Mouse (Mus musculus) layer of hippocampus, adult 9-10 months (tissue): Measurements from ENCODE around the gene Fyb2.
"Not testable (repeated sequence)": the region's sequence is repeated elsewhere in the genome, so short reads cannot be mapped to it uniquely, and the experiment has no call there.

Experiments
- DNase-seq: peaks from one replicate; pipeline ENCODE4 v3.0.0; 2022; ENCODE audit warnings: low spot score

The Fyb2 gene

DNA sequence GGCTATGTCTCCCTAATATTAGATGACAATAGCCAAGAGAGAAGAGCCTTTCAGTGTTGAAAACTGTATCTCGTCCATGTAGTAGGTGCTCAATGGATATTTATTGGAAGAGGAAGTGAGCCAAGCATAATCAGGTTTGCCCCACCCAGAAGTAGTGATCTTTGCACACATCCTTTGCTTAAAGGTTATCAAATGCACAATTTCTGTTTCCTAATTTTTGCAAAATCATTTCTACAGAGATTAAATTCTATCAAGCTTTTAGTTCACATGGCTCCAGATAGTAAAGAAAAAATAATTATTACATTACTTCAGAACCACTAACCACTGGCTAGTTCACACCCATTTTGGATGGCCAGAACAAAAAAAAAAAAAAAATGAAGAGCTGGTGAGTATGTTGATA, 28.6 kb downstream of the Fyb2 start:
- no peak for DNase-seq

DNA sequence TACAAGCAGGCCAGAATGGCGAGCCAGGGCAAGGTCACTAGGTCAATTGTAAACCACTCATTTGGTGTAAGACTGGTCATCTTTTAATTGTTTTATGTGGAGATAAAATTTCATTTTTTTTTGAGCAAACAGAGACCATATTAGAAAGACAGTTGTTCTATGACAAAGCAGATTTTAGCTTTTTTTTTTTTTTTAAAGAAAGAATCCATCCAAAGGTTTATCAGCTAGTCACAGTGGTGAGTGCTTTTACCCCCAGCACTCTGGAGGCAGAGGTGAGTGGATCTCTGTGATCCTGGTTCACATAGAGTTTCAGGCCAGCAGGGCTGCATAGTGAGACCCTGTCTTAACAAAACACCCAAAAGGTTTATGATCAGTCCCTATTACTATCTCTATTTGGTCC, 31.2 kb downstream of the Fyb2 start:
- no peak for DNase-seq

DNA sequence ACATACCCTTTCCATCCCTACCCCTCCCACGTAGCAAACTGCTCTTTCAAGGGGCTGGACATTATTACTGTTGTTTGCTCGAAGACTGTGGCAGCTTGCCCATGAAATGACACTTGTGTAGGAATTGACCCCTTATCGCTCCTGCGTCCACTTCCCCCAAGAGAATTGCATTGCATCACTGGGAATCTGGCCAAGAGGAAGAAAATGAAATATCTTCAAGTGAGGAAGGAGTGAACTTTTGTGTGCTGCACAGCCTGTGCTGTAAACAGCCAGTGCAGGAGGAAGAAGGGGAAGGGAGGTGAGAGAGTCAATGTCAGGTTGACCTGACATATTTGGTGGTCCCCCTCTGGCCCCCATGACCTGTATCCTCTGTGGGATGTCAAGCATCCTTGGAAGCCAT, 35.6 kb downstream of the Fyb2 start:
- no peak for DNase-seq

DNA sequence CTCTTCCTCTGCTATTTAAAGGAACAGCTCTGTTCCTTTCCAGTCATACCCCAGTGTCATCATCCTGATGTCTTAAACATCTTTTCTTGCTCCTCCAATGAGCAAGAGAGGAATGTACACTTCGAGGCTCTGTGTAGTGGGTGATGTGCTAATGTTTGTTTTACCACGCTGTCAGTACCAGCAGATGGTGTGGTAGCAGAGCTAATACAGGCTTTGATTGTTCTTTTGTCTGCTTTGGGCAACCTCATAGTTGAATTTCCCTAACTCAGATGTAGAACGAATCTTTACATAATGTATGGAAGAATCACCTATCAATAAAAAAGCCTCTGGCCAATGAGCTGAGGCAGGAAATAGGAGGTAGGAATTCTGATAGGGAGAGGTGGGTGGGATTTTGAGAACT, 36.0 kb downstream of the Fyb2 start:
- DNase-seq = no peak

DNA sequence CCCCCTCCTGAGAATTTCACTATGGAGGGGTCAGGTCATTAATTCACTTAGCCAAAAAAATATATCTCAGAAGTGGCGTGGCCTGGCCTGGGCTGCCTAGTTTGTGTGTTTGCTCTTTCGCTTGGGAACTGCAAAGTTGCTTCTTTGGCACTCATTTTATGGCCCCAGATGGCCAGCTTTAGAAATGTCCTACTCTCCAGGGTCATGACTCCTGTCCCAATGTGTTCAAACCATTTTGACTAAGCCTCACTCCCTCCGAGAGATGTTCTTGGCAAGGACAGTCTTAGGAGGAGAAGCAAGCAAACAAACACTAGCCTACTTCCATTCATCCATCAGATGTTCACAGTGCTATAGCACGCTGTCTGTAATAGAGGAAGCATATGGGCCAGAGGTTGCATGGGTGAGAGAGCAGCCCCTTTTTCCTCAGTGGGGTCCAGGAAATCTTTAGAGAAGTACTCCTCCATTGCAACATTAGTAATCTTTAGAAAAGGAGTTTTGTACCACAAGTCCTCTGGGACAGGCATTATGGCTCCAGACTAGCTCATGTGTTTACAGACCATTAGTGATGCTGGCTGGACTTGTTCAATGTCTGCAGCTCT, 38.1 kb downstream of the Fyb2 start:
- no peak for DNase-seq

DNA sequence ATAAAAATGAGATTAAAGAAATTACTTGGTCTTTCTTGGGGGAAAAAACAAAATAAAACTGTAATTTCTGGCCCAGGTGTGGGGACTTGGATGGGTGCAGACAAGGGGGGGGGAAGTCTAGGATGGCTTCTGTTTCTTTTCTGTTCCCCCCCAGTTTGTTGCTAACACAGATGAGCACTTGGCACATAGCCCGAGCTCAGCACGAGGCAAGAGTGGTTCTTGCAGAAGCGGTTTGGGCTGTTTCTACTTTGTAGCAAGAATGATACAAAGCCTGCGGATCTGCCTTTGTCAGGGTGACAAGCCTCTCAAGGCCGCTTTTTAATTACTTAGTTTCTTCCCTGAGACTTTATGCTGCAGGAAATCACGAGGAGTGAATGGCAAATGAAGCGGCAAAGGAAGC, 43.4 kb downstream of the Fyb2 start:
- no peak for DNase-seq

DNA sequence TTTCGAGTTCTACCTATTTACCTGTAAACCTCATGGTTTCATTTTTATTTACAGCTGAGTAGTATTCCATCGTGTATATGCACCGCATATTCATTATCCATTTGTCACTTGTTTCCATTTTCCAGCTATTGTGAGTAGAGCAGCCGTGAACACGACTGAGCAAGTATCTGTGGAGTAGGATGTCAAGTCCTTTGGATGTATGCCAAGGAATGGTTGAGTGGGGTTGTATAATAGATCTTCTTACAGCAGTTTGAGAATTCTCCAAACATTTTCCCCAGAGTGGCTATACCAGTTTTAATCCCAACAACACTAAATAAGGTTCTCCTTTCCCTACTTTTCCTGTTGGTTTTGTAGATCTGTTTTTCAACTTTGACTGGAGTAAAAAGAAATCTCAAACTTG, 48.2 kb downstream of the Fyb2 start:
- no peak for DNase-seq

DNA sequence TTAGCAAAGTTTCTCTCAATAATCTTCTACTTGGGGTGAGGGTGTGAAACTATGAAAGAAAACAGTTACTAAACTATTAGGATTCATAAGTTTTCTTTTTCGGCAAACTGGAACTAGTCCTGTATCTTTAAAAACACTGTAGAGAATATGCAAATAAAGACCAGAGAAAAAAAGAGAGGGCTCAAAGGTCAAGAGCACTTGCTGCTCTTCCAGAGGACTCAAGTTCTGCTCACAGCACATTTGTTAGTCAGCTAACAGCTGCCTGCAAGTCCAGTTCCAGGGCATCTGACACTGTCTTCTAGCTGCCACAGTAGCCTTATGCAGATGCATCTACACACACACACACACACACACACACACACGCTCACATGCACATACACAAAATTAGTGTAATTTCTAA, 59.4 kb downstream of the Fyb2 start:
- DNase-seq = no peak

DNA sequence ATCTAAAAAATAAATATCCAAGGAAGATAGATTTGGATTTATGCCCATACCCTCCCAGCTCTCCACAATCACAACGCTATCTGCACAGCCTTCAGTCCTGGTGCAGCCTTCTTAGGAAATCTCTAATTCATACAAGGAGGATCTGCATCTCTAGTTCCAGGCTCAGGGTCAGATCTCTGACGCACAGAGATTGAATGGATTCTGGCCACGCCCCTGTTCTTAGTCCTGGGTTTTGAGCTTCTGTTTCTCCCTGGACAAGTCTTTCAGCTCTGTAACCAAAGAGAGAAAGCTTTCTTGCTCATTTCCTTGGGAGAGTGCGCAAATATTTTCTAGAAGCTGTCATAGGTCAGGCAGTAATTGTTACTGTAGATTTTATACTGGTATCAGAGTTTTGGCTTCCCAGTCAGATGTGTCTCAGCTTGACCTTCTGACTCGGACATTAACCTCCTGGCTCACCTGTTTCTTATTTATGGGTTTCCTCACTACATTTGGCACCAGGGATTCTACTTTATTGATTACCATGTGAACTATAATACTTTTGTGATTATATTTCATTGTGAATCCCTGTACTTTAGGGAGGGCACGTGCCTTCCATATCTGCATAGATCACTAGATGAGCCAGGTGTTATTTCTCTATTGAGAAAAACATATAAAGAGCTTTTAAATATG, 62.0 kb downstream of the Fyb2 start:
- no peak for DNase-seq

DNA sequence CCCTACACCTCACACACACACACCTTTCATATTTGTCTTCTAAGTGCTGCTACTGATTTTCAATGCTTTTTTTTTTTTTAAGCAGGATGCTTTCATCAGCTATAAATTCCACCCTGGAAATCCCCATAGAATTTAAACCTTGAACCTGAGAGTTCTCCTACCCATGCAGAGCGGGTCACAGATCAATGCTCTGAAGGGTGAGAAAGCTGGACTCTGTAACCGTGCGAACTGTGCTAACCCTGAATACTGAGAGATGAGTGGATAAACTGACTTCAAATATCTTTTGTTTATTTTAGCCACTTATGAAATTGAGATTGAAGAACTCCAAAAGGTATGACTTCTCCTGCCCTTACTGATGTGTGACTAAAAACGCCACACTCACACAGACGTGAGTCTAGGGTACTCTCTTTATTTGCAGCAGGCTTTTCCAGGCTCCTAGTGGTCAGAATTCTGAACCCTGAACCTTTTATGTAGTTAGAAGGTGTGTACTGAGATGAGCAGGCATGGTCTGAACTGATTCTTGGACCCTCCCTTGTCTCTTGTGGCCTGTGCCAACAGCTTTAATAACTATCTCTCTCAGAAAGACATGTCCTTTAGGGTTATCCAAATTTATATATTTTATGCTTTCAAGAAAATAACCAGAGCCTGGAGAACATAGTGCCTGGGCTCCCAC, 72.8 kb downstream of the Fyb2 start:
- DNase-seq = no peak

DNA sequence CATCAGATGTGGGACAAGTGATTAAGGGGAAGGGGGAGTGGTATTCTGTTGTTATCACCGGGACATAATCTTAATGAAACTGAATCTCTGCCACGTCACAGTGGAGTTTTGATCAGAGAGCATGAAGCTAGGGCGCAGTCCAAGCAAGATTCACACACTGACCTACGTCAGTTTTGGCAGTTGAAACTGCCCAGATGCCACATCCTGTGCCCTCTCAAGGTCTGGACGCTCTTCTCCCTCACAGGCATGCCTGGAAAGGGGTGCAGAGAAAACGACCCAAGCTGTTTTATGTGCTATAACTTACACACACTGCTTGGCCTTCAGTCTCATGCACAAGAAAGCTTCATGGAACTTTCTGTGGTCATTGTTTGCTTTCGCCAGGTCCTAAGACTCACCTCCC, 74.4 kb downstream of the Fyb2 start:
- DNase-seq = no peak

DNA sequence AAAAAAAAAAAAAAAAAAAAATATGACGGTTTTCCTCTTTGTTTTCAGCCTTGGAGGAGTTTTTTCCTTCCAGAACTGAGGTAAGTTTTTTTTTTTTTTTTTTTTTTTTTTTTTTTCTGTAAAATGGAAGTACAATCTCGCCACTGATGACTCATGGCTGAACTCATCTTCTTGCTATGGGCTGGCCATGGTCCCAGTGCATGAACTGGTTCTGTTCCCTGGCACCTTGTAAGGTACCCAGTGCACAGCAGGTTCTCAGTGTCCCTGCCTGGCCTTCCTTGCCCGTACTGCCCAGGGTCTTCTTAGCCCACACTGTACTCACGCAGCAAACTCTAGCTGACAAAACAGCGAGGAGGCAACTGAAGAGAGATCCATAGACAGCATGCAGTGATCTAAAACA, 74.8 kb downstream of the Fyb2 start:
- DNase-seq = no peak

DNA sequence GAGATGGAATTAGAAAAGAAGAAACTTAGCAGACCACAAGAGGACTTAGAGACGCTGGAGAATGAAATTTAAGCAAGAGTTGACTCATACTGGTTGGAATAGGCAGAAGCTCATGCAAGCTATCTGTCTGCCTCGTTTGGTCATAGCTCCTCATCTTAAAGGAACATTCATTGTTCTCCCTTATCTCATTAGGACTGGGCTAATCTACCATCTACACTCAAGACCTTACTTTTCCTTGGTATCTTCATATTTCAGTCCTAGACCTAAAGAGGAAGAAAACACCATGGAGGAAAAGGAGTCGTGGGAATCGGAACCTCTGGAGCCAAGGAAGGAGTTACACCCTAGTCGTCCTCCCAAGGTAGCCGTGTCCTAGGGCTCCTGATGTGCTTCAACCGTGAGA, 75.5 kb downstream of the Fyb2 start:
- DNase-seq = no peak

DNA sequence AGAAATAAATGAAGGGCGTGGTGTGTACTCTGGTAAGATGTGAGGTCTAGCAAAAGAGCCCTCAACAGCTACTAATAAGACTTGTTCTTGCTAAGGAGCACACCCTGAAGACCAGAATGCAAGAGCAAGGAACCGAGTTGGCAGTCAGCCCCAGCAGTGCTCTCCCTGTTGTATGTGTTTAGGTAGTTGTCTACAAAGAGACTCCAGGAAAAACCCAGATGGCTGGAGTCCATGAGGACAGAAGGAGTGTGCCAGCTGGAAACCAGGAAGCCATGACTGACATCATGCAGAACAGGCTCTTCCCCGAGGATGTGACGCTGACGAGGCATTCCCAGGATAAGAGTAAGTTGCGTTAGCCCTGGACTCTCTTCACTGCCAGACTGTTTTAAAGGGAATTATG, 76.8 kb downstream of the Fyb2 start:
- DNase-seq = peak; percentile 41

DNA sequence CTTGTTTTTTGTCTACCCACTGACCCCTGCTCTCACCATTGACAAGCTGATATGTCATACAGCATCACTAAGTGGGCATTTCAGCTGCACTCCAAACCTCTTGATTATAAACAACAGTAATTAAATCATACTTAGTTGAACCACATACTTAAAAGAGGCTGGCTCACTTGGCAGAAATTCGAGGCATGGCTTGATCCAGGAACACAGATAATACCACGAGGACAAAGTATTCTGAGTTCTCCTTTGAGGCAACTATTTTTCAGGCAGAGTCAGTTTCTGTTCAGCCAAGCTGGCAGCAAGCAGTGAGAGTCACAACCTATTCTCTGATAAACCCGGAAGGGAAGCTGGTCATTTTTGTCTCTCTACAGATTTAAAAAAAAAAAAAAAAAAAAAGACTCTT, 77.4 kb downstream of the Fyb2 start:
- DNase-seq = no peak

DNA sequence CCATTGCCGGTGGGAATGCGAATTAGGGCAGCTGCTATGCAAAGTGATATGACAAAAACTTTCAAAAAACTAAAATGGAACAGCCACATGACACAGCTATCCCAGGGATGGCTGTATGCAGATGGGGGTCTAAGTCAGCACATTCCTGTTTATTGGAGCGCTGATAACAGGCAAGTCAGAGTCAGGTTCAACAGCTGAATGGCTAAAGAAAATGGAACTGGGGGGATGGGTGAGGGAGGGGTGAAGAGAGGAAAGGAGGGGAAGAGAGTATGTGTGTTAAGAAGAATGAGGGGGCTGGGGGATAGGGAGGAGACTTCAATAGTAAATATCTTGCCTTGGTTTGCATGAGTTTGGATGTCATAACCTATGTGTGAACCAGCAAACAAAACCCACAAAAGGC, 79.0 kb downstream of the Fyb2 start:
- DNase-seq = no peak

DNA sequence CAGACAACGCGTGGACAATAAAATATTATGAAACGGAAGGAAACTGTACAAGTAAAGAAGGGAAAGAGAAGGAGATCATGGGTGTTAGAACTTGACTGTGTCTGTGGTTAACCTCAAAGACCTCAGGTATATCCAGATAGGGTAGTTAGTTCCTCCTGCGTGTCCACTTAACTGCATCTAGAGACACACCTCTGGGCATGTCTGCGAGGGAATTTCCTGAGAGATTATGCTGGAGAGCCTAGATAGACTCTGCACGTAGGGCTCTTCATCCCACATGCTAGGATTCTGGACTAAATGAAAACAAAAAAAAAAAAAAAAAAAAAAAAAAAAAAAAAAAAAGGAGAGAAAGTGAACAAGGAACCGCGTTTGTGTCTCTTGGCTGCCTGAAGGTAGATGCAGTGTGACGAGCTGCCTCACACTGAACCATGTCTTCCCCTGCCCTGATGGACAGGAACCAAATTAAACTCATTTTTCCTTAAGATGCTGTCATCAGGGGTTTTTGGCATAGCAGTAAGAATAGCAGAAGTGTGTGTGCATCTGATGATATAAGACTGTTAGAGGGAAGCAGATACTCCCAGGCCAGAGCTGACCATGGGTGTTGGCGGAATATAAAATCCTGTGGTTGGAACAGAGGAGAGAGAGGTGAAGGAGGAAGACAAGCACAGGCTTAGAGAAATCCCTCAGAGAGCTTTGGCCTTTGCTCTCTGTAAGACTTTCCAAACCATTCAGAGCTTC, 80.1 kb downstream of the Fyb2 start:
- DNase-seq = no peak

DNA sequence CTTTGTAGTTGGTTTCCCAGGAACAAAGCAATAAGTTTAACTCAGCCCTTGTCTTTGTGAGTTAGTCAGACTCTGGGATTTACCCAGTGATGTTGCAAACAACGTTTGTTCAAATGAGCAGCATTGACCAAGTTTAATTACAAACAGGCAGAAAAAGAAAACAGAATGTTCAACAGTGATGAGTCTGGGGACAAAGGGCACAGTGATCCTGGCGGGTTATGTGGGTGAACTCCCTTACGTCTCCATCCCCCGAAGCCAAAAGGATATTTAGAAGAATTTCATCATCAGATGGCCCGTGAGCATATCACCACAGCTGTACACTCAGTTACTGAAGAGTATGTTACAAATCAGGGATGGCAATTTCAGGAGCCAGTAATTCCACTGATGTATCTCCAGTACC, 86.4 kb downstream of the Fyb2 start:
- no peak for DNase-seq

DNA sequence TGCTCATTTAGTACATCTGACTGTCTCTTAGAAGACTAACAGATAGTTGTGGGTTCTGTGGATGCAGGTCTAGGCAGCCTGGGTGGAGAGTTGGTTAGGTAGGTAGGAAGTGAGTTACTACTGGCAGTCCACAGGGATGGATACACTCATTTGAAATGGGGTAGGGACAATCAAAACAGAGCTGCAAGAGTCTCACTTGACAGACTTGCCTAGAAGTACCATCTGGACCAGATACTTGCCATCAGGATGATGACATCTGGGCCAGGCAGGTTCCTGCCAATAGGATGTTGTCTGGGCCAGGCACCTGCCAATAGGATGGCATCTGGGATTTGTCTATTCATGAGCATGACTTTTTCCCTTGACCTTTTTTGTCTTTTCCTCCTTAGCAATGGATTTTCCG, 88.5 kb downstream of the Fyb2 start:
- DNase-seq = no peak

DNA sequence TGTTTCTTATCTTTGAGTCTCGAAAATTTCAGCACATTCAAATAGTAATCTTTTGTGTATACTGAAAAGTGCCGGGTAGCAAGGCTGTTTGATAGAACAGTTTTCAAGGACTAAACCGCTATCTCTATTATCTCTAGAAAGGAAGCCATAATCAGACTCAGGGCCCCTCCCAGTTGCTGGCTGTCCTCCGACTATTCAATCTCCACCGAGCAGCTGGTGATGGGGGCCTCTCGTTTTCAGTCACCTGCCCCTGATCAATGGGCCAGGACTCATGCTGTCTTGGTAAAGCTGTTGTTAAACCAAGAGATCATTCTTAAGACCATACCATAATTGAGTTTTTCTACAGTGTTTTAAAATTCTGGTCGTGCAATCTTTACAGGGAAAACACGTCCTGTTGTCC, 90.9 kb downstream of the Fyb2 start:
- DNase-seq = no peak

DNA sequence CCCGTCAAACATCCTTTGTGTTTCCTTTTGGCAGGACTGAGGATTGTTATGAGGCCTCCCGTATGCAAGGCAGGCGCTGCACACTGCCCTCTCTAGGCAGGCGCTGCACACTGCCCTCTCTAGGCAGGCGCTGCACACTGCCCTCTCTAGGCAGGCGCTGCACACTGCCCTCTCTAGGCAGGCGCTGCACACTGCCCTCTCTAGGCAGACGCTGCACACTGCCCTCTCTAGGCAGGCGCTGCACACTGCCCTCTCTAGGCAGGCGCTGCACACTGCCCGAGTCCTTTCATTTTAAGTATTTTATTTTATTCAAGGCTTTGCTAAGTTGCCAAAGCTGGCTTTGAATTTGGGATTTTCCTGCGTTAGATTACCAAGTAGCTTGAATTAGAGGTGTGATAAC, 91.4 kb downstream of the Fyb2 start:
- DNase-seq = not testable (repeated sequence)

DNA sequence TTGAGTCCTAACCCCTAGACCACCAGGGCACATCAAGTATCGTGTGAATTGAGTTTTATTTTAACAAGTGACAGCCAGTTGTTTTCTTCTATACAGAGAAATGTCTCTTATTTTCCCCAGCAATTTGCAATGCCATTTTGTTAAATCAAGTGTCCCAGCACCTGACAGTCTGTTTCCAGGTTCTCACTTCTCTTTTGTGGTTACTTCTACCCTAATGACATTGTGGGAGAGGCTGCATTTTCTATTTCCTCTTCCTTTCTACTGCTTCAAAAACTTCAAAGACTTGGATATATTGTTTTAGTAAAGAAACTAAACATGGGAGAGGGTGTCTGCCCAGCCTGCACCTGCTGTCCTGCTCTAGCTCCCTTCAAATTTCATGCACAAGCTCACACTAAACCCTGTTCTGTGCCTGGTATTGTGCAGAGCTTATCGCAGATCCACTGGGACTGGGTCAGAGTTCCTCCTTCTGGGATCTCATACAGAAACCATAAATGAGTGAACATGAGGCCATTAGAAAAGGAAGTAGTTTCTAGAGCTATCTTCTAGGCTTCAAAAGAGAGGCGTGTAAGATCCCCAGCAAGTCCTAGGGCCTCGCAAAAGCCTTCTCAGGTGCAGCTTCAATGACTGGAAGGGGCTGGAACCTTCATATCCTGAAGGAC, 94.2 kb downstream of the Fyb2 start:
- no peak for DNase-seq

DNA sequence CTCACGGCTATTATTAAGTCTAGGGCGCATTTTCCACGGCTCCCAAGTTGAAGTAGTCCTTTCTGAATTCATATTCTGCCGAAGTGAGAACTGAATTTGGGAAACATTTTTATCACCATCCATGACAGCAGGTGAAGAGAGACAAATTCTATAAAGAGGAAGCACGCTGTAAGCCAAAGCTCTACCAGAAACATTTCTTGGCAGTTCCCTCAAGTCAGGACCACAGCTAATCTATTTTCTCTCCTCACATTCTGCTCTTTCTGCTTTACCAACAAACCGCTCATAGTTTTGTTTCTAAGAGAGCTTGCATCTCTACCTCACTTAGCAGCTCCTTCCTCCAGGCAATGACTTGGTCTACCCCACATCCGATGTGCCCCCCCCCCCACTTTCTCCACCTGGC, 100.5 kb downstream of the Fyb2 start:
- no peak for DNase-seq
